Mouse (Mus musculus): ENCODE results near the gene Tecpr2. TPM values are rescaled to one million over a fixed set of nuclear protein-coding genes. Genes with fewer than 3 reads are reported as not detected.

Gene Tecpr2
- polyA plus RNA-seq, 1 experiment from 2014 or later: 4.1 TPM

GRCm38 (mm10) chr12:110920254-110920653 is 31.2 kb downstream of the Tecpr2 start:
- DNase-seq (ENCODE audit: low spot score): no peak
- Histone ChIP-seq H3K4me3 (ENCODE audit: low read depth, low read length) (no peak overlapping the region), H3K27ac (ENCODE audit: low read depth) (no peak overlapping the region), H3K36me3 (ENCODE audit: control insufficient read depth, insufficient read depth, low read length) (peaks cover 30% of the 10 kb centered on the region), H3K27me3 (replicated peaks; ENCODE audit: control insufficient read depth, insufficient read depth, low read length) (no peaks in the 10 kb centered on the region), H3K9me3 (ENCODE audit: control insufficient read depth, low read length) (no peaks in the 10 kb centered on the region), H3K9ac (ENCODE audit: low read length) (no peak overlapping the region), H3K4me1 (replicated peaks; ENCODE audit: control insufficient read depth, insufficient read depth, low read length) (no peaks in the 10 kb centered on the region), H3K4me2 (ENCODE audit: low read length) (no peak overlapping the region)
- WGBS: 95% methylated on average over 4 of the region's 4 CpGs
- ATAC-seq (replicated peaks; ENCODE audit: low FRiP score, low TSS enrichment, low read depth): no peak

DNA sequence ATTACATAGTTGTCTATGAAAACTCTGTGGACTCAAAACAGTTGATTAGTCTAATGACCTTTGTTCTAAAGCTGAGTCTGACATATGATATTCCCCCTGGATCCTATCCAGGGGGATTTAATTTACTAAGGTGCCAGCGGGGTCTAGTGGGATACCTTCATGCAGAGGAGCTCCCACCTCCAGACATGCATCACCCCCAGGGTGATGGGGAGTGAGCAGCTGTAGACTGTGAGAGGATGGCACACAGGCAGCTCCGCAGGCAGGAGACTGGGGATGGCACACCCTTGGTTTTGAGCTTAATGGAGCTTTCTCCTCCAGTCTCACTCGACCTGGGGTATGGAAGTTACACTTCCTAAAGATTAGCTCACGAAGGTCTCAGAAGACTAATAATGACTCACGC is 32.5 kb downstream of the Tecpr2 start:
- Histone ChIP-seq H3K36me3 (ENCODE audit: control insufficient read depth, insufficient read depth, low read length) (peaks cover 24% of the 10 kb centered on the region), H3K9ac (ENCODE audit: low read length) (no peak overlapping the region), H3K4me1 (replicated peaks; ENCODE audit: control insufficient read depth, insufficient read depth, low read length) (no peaks in the 10 kb centered on the region), H3K4me2 (ENCODE audit: low read length) (no peak overlapping the region), H3K27ac (ENCODE audit: low read depth) (no peak overlapping the region), H3K4me3 (ENCODE audit: low read depth, low read length) (no peak overlapping the region), H3K9me3 (ENCODE audit: control insufficient read depth, low read length) (no peaks in the 10 kb centered on the region), H3K27me3 (replicated peaks; ENCODE audit: control insufficient read depth, insufficient read depth, low read length) (no peaks in the 10 kb centered on the region)
- ATAC-seq (replicated peaks; ENCODE audit: low FRiP score, low TSS enrichment, low read depth) (no peak), DNase-seq (ENCODE audit: low spot score) (no peak)
- 90% methylated on average over 5 of the region's 5 CpGs for WGBS

DNA sequence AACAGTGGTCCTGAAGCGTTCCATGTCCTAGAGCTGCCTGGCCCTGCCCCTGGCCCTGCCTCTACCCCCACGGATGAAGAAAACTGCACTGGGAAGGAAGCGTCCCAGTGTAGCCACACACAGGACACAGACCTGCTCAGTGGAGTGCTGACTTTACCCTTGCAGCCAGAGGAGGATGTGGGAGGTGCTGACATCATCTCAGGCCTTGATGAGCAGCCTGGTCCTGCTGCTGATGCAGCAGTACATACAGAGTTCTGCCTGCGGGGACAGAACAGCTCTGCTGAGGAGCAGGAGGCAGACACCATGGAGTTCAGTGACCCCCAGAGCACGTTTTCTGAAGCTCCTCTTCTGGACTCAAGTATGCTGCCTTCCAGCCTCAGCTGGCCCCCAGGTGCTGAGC is 43.8 kb downstream of the Tecpr2 start:
- Histone ChIP-seq H3K4me3 (ENCODE audit: low read depth, low read length) (no peak overlapping the region), H3K27me3 (replicated peaks; ENCODE audit: control insufficient read depth, insufficient read depth, low read length) (no peaks in the 10 kb centered on the region), H3K9me3 (ENCODE audit: control insufficient read depth, low read length) (no peaks in the 10 kb centered on the region), H3K4me1 (replicated peaks; ENCODE audit: control insufficient read depth, insufficient read depth, low read length) (no peaks in the 10 kb centered on the region), H3K36me3 (ENCODE audit: control insufficient read depth, insufficient read depth, low read length) (peaks cover 43% of the 10 kb centered on the region), H3K27ac (ENCODE audit: low read depth) (no peak overlapping the region), H3K9ac (ENCODE audit: low read length) (no peak overlapping the region), H3K4me2 (ENCODE audit: low read length) (no peak overlapping the region)
- WGBS: 76% methylated on average over 5 of the region's 5 CpGs
- DNase-seq (ENCODE audit: low spot score): no peak
- no peak for ATAC-seq (replicated peaks; ENCODE audit: low FRiP score, low TSS enrichment, low read depth)

- no peak overlapping the region for H3K27ac ChIP-seq (ENCODE audit: low read depth)
- H3K9me3 ChIP-seq (ENCODE audit: control insufficient read depth, low read length): no peaks in the 10 kb centered on the region
- H3K4me2 ChIP-seq (ENCODE audit: low read length): no peak overlapping the region
- WGBS: 63% methylated on average over 9 of the region's 9 CpGs
- ATAC-seq (replicated peaks; ENCODE audit: low FRiP score, low TSS enrichment, low read depth) (0 out of 2 replicates have a peak, but pooled peaks have one; percentile 77), DNase-seq (ENCODE audit: low spot score) (peak; percentile 82)
- H3K4me1 ChIP-seq (replicated peaks; ENCODE audit: control insufficient read depth, insufficient read depth, low read length): no peaks in the 10 kb centered on the region
- H3K4me3 ChIP-seq (ENCODE audit: low read depth, low read length): no peak overlapping the region
- H3K9ac ChIP-seq (ENCODE audit: low read length): no peak overlapping the region
- H3K27me3 ChIP-seq (replicated peaks; ENCODE audit: control insufficient read depth, insufficient read depth, low read length): no peaks in the 10 kb centered on the region
- peaks cover 52% of the 10 kb centered on the region for H3K36me3 ChIP-seq (ENCODE audit: control insufficient read depth, insufficient read depth, low read length)
Observed at GRCm38 (mm10) chr12:110935983-110936620, 47.0 kb downstream of the Tecpr2 start.

DNA sequence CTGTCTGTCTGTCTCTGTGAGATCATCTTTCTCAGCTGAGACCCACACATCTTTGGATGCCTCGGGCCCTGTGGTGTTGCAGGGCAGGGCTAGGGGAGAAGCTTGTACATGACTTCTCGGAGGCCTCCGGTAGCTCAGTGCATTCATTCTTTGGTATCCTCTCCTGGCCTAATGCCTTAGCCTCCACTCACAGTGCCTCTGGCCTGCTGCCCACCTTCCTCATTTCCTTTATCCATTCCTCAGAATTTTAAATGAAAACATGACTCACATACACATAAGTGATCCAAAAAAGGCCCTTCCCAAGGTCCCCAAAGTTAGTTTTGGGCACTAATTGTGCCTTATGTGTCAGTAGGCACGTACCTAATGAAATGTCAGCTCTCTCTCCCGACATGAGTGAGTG is 48.4 kb downstream of the Tecpr2 start:
- Histone ChIP-seq H3K27ac (ENCODE audit: low read depth) (no peak overlapping the region), H3K4me1 (replicated peaks; ENCODE audit: control insufficient read depth, insufficient read depth, low read length) (no peaks in the 10 kb centered on the region), H3K9ac (ENCODE audit: low read length) (no peak overlapping the region), H3K4me2 (ENCODE audit: low read length) (no peak overlapping the region), H3K4me3 (ENCODE audit: low read depth, low read length) (no peak overlapping the region), H3K9me3 (ENCODE audit: control insufficient read depth, low read length) (no peaks in the 10 kb centered on the region), H3K36me3 (ENCODE audit: control insufficient read depth, insufficient read depth, low read length) (peaks cover 39% of the 10 kb centered on the region), H3K27me3 (replicated peaks; ENCODE audit: control insufficient read depth, insufficient read depth, low read length) (no peaks in the 10 kb centered on the region)
- ATAC-seq (replicated peaks; ENCODE audit: low FRiP score, low TSS enrichment, low read depth) (no peak), DNase-seq (ENCODE audit: low spot score) (no peak)
- 87% methylated on average over 5 of the region's 5 CpGs for WGBS

GRCm38 (mm10) chr12:110939385-110939784 is 50.3 kb downstream of the Tecpr2 start:
- no peak for ATAC-seq (replicated peaks; ENCODE audit: low FRiP score, low TSS enrichment, low read depth)
- no peaks in the 10 kb centered on the region for H3K4me1 ChIP-seq (replicated peaks; ENCODE audit: control insufficient read depth, insufficient read depth, low read length)
- no peaks in the 10 kb centered on the region for H3K27me3 ChIP-seq (replicated peaks; ENCODE audit: control insufficient read depth, insufficient read depth, low read length)
- 95% methylated on average over 5 of the region's 5 CpGs for WGBS
- no peak overlapping the region for H3K4me3 ChIP-seq (ENCODE audit: low read depth, low read length)
- peaks cover 29% of the 10 kb centered on the region; the same call in 1 of the 2 replicates for H3K36me3 ChIP-seq (ENCODE audit: control insufficient read depth, insufficient read depth, low read length)
- no peak overlapping the region for H3K9ac ChIP-seq (ENCODE audit: low read length)
- DNase-seq (ENCODE audit: low spot score): no peak
- no peak overlapping the region for H3K4me2 ChIP-seq (ENCODE audit: low read length)
- no peaks in the 10 kb centered on the region for H3K9me3 ChIP-seq (ENCODE audit: control insufficient read depth, low read length)
- no peak overlapping the region for H3K27ac ChIP-seq (ENCODE audit: low read depth)

GRCm38 (mm10) chr12:110940869-110941268 is 51.8 kb downstream of the Tecpr2 start:
- ATAC-seq (replicated peaks; ENCODE audit: low FRiP score, low TSS enrichment, low read depth): no peak
- Histone ChIP-seq H3K36me3 (ENCODE audit: control insufficient read depth, insufficient read depth, low read length) (peaks cover 27% of the 10 kb centered on the region), H3K4me2 (ENCODE audit: low read length) (no peak overlapping the region)

GRCm38 (mm10) chr12:110946216-110946615 is 57.2 kb downstream of the Tecpr2 start:
- DNase-seq (ENCODE audit: low spot score) (no peak), ATAC-seq (replicated peaks; ENCODE audit: low FRiP score, low TSS enrichment, low read depth) (no peak)
- Histone ChIP-seq H3K4me2 (ENCODE audit: low read length) (no peak overlapping the region), H3K9ac (ENCODE audit: low read length) (no peak overlapping the region), H3K4me1 (replicated peaks; ENCODE audit: control insufficient read depth, insufficient read depth, low read length) (no peaks in the 10 kb centered on the region), H3K36me3 (ENCODE audit: control insufficient read depth, insufficient read depth, low read length) (peaks cover 33% of the 10 kb centered on the region), H3K4me3 (ENCODE audit: low read depth, low read length) (no peak overlapping the region), H3K9me3 (ENCODE audit: control insufficient read depth, low read length) (no peaks in the 10 kb centered on the region), H3K27me3 (replicated peaks; ENCODE audit: control insufficient read depth, insufficient read depth, low read length) (no peaks in the 10 kb centered on the region), H3K27ac (ENCODE audit: low read depth) (no peak overlapping the region)
- WGBS: 88% methylated on average over 7 of the region's 7 CpGs

More at GRCm38 (mm10) chr12:110940869-110941268, 51.8 kb downstream of the Tecpr2 start:
- Histone ChIP-seq H3K9me3 (ENCODE audit: control insufficient read depth, low read length) (no peaks in the 10 kb centered on the region), H3K27me3 (replicated peaks; ENCODE audit: control insufficient read depth, insufficient read depth, low read length) (no peaks in the 10 kb centered on the region), H3K4me3 (ENCODE audit: low read depth, low read length) (no peak overlapping the region), H3K9ac (ENCODE audit: low read length) (no peak overlapping the region), H3K4me1 (replicated peaks; ENCODE audit: control insufficient read depth, insufficient read depth, low read length) (no peaks in the 10 kb centered on the region), H3K27ac (ENCODE audit: low read depth) (no peak overlapping the region)
- DNase-seq (ENCODE audit: low spot score): no peak
- 91% methylated on average over 3 of the region's 3 CpGs for whole genome bisulfite sequencing

Data from intestine, embryonic 14.5 days (tissue).